Mouse (Mus musculus) lung, adult 2 months (tissue): ENCODE measurements at regions not wholly inside any gene's neighbourhood (a gene's known extent, or its start where the extent isn't known, plus 50 kb on each side); places are given as distances from the start of the nearest gene placed in this dataset.

Experiments used
- DNase-seq: peaks from one replicate; pipeline ENCODE4 v3.0.0; 2022
- H3K4me1 ChIP-seq: fragments of 200-500 bp; 2 replicates; pipeline ENCODE4 v1.6.1; 2011; ENCODE audit warnings: low read length; ENCODE audit not compliant: control insufficient read depth, insufficient read depth
- H3K4me3 ChIP-seq: fragments of 200-500 bp; replicated peaks from 2 replicates; pipeline ENCODE3; 2011; ENCODE audit warnings: low read depth, mild to moderate bottlenecking, control low read depth, low read length; ENCODE audit errors: extremely low read depth
- CTCF ChIP-seq: fragments of 200-500 bp; IDR thresholded peaks from 2 replicates; pipeline ENCODE4 v1.5.1; 2011; ENCODE audit warnings: mild to moderate bottlenecking, low read length, control low read depth; ENCODE audit not compliant: insufficient read depth
- POLR2A ChIP-seq: fragments of 200-500 bp; IDR thresholded peaks from 2 replicates; pipeline ENCODE4 v1.6.1; 2011; ENCODE audit warnings: low read depth, mild to moderate bottlenecking, control low read depth, low read length, borderline replicate concordance; ENCODE audit errors: extremely low read depth
- WGBS: fragments of 180-500 bp; shearing (Covaris S2); methylation state at CpG from one replicate; pipeline ENCODE4 v1.1.7; 2018; 5-methylcytosine and 5-hydroxymethylcytosine counted together

- Histone ChIP-seq H3K4me3 (no peak overlapping the region), H3K4me1 (no peaks in the 10 kb centered on the region)
- DNase-seq, result no peak
- TF ChIP-seq POLR2A (no peak), CTCF (no peak)
- WGBS, result 82% methylated on average over 5 of the region's 5 CpGs
These were observed 120.5 kb upstream of the Slc22a23 start for GRCm38 (mm10) chr13:34465456-34465855.

- TF ChIP-seq POLR2A (no peak), CTCF (no peak)
- H3K4me3 ChIP-seq, result no peak overlapping the region
- no peaks in the 10 kb centered on the region for H3K4me1 ChIP-seq
- DNase-seq, result no peak
- WGBS, result 76% methylated on average over 4 of the region's 4 CpGs
These were observed 119.2 kb upstream of the Slc22a23 start for GRCm38 (mm10) chr13:34464221-34464620.

- WGBS, result 21% methylated on average over 2 of the region's 2 CpGs
- H3K4me3 ChIP-seq, result no peak overlapping the region
- no peak for TF ChIP-seq POLR2A
- no peak for DNase-seq
- H3K4me1 ChIP-seq, result no peaks in the 10 kb centered on the region
These were observed 118.0 kb upstream of the Slc22a23 start for GRCm38 (mm10) chr13:34462808-34463511.

GRCm38 (mm10) chr13:34462206-34462807 is 117.3 kb upstream of the Slc22a23 start:
- no peaks in the 10 kb centered on the region for H3K4me1 ChIP-seq
- no peak for DNase-seq
- no peak overlapping the region for H3K4me3 ChIP-seq
- WGBS, result 85% methylated on average over 6 of the region's 6 CpGs
- TF ChIP-seq CTCF, result no peak
- TF ChIP-seq POLR2A, result no peak

GRCm38 (mm10) chr13:34460969-34461368 is 116.0 kb upstream of the Slc22a23 start:
- H3K4me1 ChIP-seq, result no peaks in the 10 kb centered on the region
- WGBS, result 29% methylated on average over 4 of the region's 4 CpGs
- no peak overlapping the region for H3K4me3 ChIP-seq
- TF ChIP-seq CTCF, result no peak
- no peak for TF ChIP-seq POLR2A
- DNase-seq, result peak; percentile 30

GRCm38 (mm10) chr13:34456051-34456450 is 111.1 kb upstream of the Slc22a23 start:
- no peaks in the 10 kb centered on the region for H3K4me1 ChIP-seq
- DNase-seq, result no peak
- 63% methylated on average over 3 of the region's 3 CpGs for WGBS
- no peak for TF ChIP-seq CTCF
- TF ChIP-seq POLR2A, result no peak
- H3K4me3 ChIP-seq, result no peak overlapping the region

GRCm38 (mm10) chr13:34446806-34447205 is 101.8 kb upstream of the Slc22a23 start:
- Histone ChIP-seq H3K4me1 (no peaks in the 10 kb centered on the region), H3K4me3 (no peak overlapping the region)
- DNase-seq, result no peak
- TF ChIP-seq CTCF (no peak), POLR2A (no peak)

GRCm38 (mm10) chr13:34446327-34446726 is 101.3 kb upstream of the Slc22a23 start:
- no peak for DNase-seq
- Histone ChIP-seq H3K4me3 (no peak overlapping the region), H3K4me1 (no peaks in the 10 kb centered on the region)
- TF ChIP-seq POLR2A, result no peak
- no peak for TF ChIP-seq CTCF
- 84% methylated on average over 8 of the region's 8 CpGs for WGBS

GRCm38 (mm10) chr13:34441347-34441746 is 96.4 kb upstream of the Slc22a23 start:
- Histone ChIP-seq H3K4me1 (no peaks in the 10 kb centered on the region), H3K4me3 (no peak overlapping the region)
- WGBS, result 86% methylated on average over 1 of the region's 1 CpGs
- no peak for DNase-seq
- no peak for TF ChIP-seq POLR2A
- TF ChIP-seq CTCF, result no peak

- 90% methylated on average over 1 of the region's 1 CpGs for WGBS
- H3K4me1 ChIP-seq, result no peaks in the 10 kb centered on the region; the same call in 1 of the 2 replicates
- no peak overlapping the region for H3K4me3 ChIP-seq
- TF ChIP-seq CTCF, result no peak
- DNase-seq, result no peak
These were observed 82.5 kb upstream of the Slc22a23 start for GRCm38 (mm10) chr13:34427527-34427926.
